In genomic region chr12:117744580-117745483, GRCm38 (mm10) we compare ENCODE assay signal across 12 mouse cellular contexts. TPM values are rescaled to one million over a fixed set of nuclear protein-coding genes. Genes with fewer than 3 reads are reported as not detected.
DNase-seq lines count a peak whose midpoint lies in the region; ATAC-seq and TF ChIP-seq lines count a peak whose summit lies in the region.
"Had no signal": no experiment of that assay in that cellular context is flagged by ENCODE, and none has a peak within 500 bp of the region (broad histone marks: within the 10 kb centered on the region; RNA-seq: fewer than 3 reads in every experiment).

No protein-coding gene starts in this region.

- whole genome bisulfite sequencing in midbrain, embryonic 10.5 days = 34% methylated on average over 8 of the region's 8 CpGs
- WGBS in midbrain, postnatal 0 days = 25% methylated on average over 8 of the region's 8 CpGs
- 40% methylated on average over 8 of the region's 8 CpGs for WGBS in limb, embryonic 10.5 days

- H3K9ac ChIP-seq in midbrain, postnatal 0 days (replicated peaks; ENCODE audit: low read length, poor library complexity, severe bottlenecking) = no peak overlapping the region

- no peak overlapping the region for H3K4me2 ChIP-seq in midbrain, postnatal 0 days (ENCODE audit: low read depth, low read length, poor library complexity, severe bottlenecking)

- no peak for TF ChIP-seq CTCF in midbrain, postnatal 0 days (IDR thresholded peaks at IDR 0.05)

- H3K4me1 ChIP-seq in midbrain, embryonic 10.5 days = peaks cover 18% of the 10 kb centered on the region
- H3K4me1 ChIP-seq in midbrain, postnatal 0 days (ENCODE audit: insufficient read depth, low read length) = no peaks in the 10 kb centered on the region
- H3K4me1 ChIP-seq in limb, embryonic 10.5 days = peaks cover 7% of the 10 kb centered on the region

- intact Hi-C loops in heart, postnatal 36 days (cut with DNase I) = no loop called here

- peak overlapping the region; percentile 9; the same call in 1 of the 2 replicates for H3K27ac ChIP-seq in midbrain, embryonic 10.5 days (replicated peaks)
- H3K27ac ChIP-seq in midbrain, postnatal 0 days (ENCODE audit: low read depth, low read length) = no peak overlapping the region
- H3K27ac ChIP-seq in limb, embryonic 10.5 days = no peak overlapping the region

- no peak for ATAC-seq in midbrain, postnatal 0 days (ENCODE audit: low FRiP score)
- ATAC-seq in CD4-positive, CD25-positive, alpha-beta regulatory T cell, adult 4 months = no peak

- no peaks in the 10 kb centered on the region; the same call in 1 of the 2 replicates for H3K36me3 ChIP-seq in midbrain, embryonic 10.5 days
- H3K36me3 ChIP-seq in midbrain, postnatal 0 days (ENCODE audit: insufficient read depth, low read length) = peaks cover 18% of the 10 kb centered on the region
- H3K36me3 ChIP-seq in limb, embryonic 10.5 days = no peaks in the 10 kb centered on the region

- peaks cover 5% of the 10 kb centered on the region for H3K27me3 ChIP-seq in midbrain, embryonic 10.5 days (ENCODE audit: low read depth, poor library complexity, severe bottlenecking)
- H3K27me3 ChIP-seq in midbrain, postnatal 0 days (ENCODE audit: insufficient read depth, low read length) = no peaks in the 10 kb centered on the region
- H3K27me3 ChIP-seq in limb, embryonic 10.5 days (ENCODE audit: low read depth, poor library complexity, severe bottlenecking) = no peaks in the 10 kb centered on the region

- no peaks in the 10 kb centered on the region for H3K9me3 ChIP-seq in midbrain, embryonic 10.5 days (replicated peaks)
- no peaks in the 10 kb centered on the region for H3K9me3 ChIP-seq in midbrain, postnatal 0 days (ENCODE audit: low read length)
- H3K9me3 ChIP-seq in limb, embryonic 10.5 days (replicated peaks) = no peaks in the 10 kb centered on the region

- no peak overlapping the region for H3K4me3 ChIP-seq in midbrain, embryonic 10.5 days
- no peak overlapping the region for H3K4me3 ChIP-seq in midbrain, postnatal 0 days (ENCODE audit: low read depth, low read length)
- H3K4me3 ChIP-seq in limb, embryonic 10.5 days = no peak overlapping the region

- DNase-seq in heart, adult 11 months = peak; percentile 93
- DNase-seq in heart, postnatal 36 days = no peak
- DNase-seq in midbrain, embryonic 10.5 days (ENCODE audit: low spot score) = peak; percentile 26
- no peak for DNase-seq in midbrain, postnatal 0 days (ENCODE audit: low spot score)
- DNase-seq in limb, embryonic 10.5 days (ENCODE audit: low spot score) = peak; percentile 29
- DNase-seq in retina, embryonic 14.5 days (ENCODE audit: low spot score) = peak; percentile 49
- no peak for DNase-seq in layer of hippocampus, postnatal 25 days (ENCODE audit: extremely low spot score in 1 of 2, low spot score in 1 of 2)
- DNase-seq: B cell, adult 2 months; cerebellum, postnatal 25 days; kidney, postnatal 14 days; right cerebral cortex, postnatal 4 days had no signal

RNA-seq across cellular contexts. Expression of gene Cdca7l, which starts 59.3 kb away (rescaled TPM):
- under 1 TPM; 0.17 to 0.30 TPM for total RNA-seq in heart, postnatal 36 days (2021)
- 46.2 and 55.8 TPM in 2 replicates for polyA plus RNA-seq in midbrain, embryonic 10.5 days (2016; fragmentation: Nextera tagmentation; extraction: Ambion mirVana)
- 1.3 and 2.5 TPM in 2 replicates for total RNA-seq in midbrain, postnatal 0 days (2014; rRNA removed)
- polyA plus RNA-seq in midbrain, postnatal 0 days (2015; fragmentation: Nextera tagmentation; extraction: Ambion mirVana) = 1.8 and 2.2 TPM in 2 replicates
- 54.8 and 65.0 TPM in 2 replicates for polyA plus RNA-seq in limb, embryonic 10.5 days (2016; fragmentation: Nextera tagmentation; extraction: Ambion mirVana)
- 10 to 100 TPM; 32.9 to 35.5 TPM for polyA plus RNA-seq in CD4-positive, CD25-positive, alpha-beta regulatory T cell, adult 4 months (2017; shearing (Covaris generic))
- 1 to 10 TPM; 1.1 to 1.9 TPM for total RNA-seq in layer of hippocampus, postnatal 25 days (2021)

Comparison
In these comparisons a context has a peak if more than half of its experiments do, and no peak if none do; other contexts are left out.
1. DNase-seq: peak in heart, adult 11 months (single experiment), midbrain, embryonic 10.5 days (single experiment), limb, embryonic 10.5 days (single experiment) and retina, embryonic 14.5 days (single experiment); none in heart, postnatal 36 days (0 of 2), midbrain, postnatal 0 days (single experiment) and layer of hippocampus, postnatal 25 days (0 of 2).
2. RNA of gene Cdca7l, which starts 59.3 kb away (polyA plus RNA-seq): 46.2 to 55.8 TPM in midbrain, embryonic 10.5 days, 54.8 to 65.0 TPM in limb, embryonic 10.5 days and 32.9 to 35.5 TPM in CD4-positive, CD25-positive, alpha-beta regulatory T cell, adult 4 months; 1.8 to 2.2 TPM in midbrain, postnatal 0 days; every median in the first group is over 10 times any median in the second.